Mouse (Mus musculus): ENCODE measurements around the gene Gabrb1. TPM values are rescaled to one million over a fixed set of nuclear protein-coding genes. Genes with fewer than 3 reads are reported as not detected.

Gene Gabrb1
- polyA plus RNA-seq, 1 experiment from 2014 or later = 0.20 TPM

GRCm38 (mm10) chr5:71658115-71658497 lies 193 bp downstream of the Gabrb1 start, which contains the start of gene Gabra4:
Gene Gabra4, minus strand, starts transcription at chr5:71658308.
- ATAC-seq (ENCODE audit: low read depth) = peak; percentile 66
- H3K4me1 ChIP-seq (replicated peaks; ENCODE audit: control insufficient read depth, insufficient read depth, low read length) = no peaks in the 10 kb centered on the region
- H3K9me3 ChIP-seq (ENCODE audit: control insufficient read depth, low read length) = no peaks in the 10 kb centered on the region
- H3K27me3 ChIP-seq (ENCODE audit: control insufficient read depth, insufficient read depth, low read depth, low read length) = peaks cover 17% of the 10 kb centered on the region
- H3K9ac ChIP-seq (ENCODE audit: low read length) = peak within 1 kb of the TSS; percentile 38
- H3K4me3 ChIP-seq (ENCODE audit: low read length) = peak within 1 kb of the TSS; percentile 60
- 1% methylated on average over 15 of the region's 15 CpGs for WGBS
- no peak within 1 kb of the TSS; the same call in 1 of the 2 replicates for H3K27ac ChIP-seq (ENCODE audit: low read length)
- H3K36me3 ChIP-seq (ENCODE audit: control insufficient read depth, insufficient read depth, low read length) = no peaks in the 10 kb centered on the region
- H3K4me2 ChIP-seq (ENCODE audit: low read depth, low read length) = peak within 1 kb of the TSS; percentile 97

- Histone ChIP-seq H3K4me3 (ENCODE audit: low read length) (no peak overlapping the region), H3K27ac (ENCODE audit: low read length) (no peak overlapping the region), H3K9me3 (ENCODE audit: control insufficient read depth, low read length) (no peaks in the 10 kb centered on the region), H3K4me1 (replicated peaks; ENCODE audit: control insufficient read depth, insufficient read depth, low read length) (no peaks in the 10 kb centered on the region), H3K4me2 (ENCODE audit: low read depth, low read length) (no peak overlapping the region), H3K9ac (ENCODE audit: low read length) (no peak overlapping the region), H3K27me3 (ENCODE audit: control insufficient read depth, insufficient read depth, low read depth, low read length) (no peaks in the 10 kb centered on the region), H3K36me3 (ENCODE audit: control insufficient read depth, insufficient read depth, low read length) (no peaks in the 10 kb centered on the region)
- 41% methylated on average over 4 of the region's 4 CpGs for WGBS
- ATAC-seq (ENCODE audit: low read depth) = no peak
Measured at GRCm38 (mm10) chr5:71665593-71665992, 7.7 kb downstream of the Gabrb1 start.

DNA sequence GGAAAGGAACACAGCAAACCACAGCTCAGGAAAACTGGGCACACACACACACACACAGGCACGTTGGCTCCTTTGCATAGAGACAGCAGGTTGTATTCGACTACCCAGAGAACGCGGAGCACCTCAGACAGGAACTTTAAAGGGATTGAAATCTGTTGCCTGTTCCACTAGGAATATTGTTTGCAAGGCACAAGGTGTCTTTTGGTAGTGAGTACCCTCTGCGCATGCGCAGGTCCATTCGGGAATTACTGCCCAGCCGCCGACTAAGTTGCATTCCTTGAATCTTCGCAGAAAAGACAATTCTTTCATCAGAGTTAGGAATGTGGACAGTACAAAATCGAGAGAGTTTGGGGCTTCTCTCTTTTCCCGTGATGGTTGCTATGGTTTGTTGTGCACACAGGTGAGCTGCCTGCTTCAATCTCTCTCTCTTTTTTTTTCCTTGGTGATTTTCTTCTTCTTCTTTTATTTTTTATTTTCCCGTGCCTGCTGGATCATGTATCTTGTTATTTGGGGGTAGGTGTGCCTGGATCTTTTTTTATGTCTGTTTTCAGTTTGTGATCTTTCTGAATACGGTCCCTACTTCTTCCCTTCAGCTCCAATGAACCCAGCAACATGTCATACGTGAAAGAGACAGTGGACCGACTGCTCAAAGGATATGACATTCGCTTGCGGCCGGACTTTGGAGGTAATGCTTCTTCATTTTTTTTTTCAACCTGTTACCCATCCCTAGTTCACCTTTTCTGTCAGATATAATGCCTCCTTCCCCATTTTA lies 42.0 kb downstream of the Gabrb1 start:
- Histone ChIP-seq H3K4me2 (ENCODE audit: low read depth, low read length) (peak overlapping the region; percentile 80), H3K4me1 (replicated peaks; ENCODE audit: control insufficient read depth, insufficient read depth, low read length) (peaks cover 5% of the 10 kb centered on the region; the same call in 1 of the 2 replicates), H3K36me3 (ENCODE audit: control insufficient read depth, insufficient read depth, low read length) (no peaks in the 10 kb centered on the region), H3K9me3 (ENCODE audit: control insufficient read depth, low read length) (no peaks in the 10 kb centered on the region), H3K27ac (ENCODE audit: low read length) (no peak overlapping the region), H3K4me3 (ENCODE audit: low read length) (peak overlapping the region; percentile 54), H3K9ac (ENCODE audit: low read length) (no peak overlapping the region), H3K27me3 (ENCODE audit: control insufficient read depth, insufficient read depth, low read depth, low read length) (peaks cover 12% of the 10 kb centered on the region)
- ATAC-seq (ENCODE audit: low read depth) = no peak
- WGBS = 1% methylated on average over 19 of the region's 19 CpGs

- Histone ChIP-seq H3K4me3 (ENCODE audit: low read length) (peak overlapping the region; percentile 54), H3K9me3 (ENCODE audit: control insufficient read depth, low read length) (no peaks in the 10 kb centered on the region), H3K27me3 (ENCODE audit: control insufficient read depth, insufficient read depth, low read depth, low read length) (peaks cover 12% of the 10 kb centered on the region), H3K4me1 (replicated peaks; ENCODE audit: control insufficient read depth, insufficient read depth, low read length) (peaks cover 5% of the 10 kb centered on the region; the same call in 1 of the 2 replicates), H3K4me2 (ENCODE audit: low read depth, low read length) (peak overlapping the region; percentile 80), H3K27ac (ENCODE audit: low read length) (no peak overlapping the region), H3K9ac (ENCODE audit: low read length) (peak overlapping the region; percentile 57), H3K36me3 (ENCODE audit: control insufficient read depth, insufficient read depth, low read length) (no peaks in the 10 kb centered on the region)
- under 1% methylated on average over 46 of the region's 46 CpGs for WGBS
- ATAC-seq (ENCODE audit: low read depth) = peak; percentile 92
Measured at GRCm38 (mm10) chr5:71700468-71701272, 42.8 kb downstream of the Gabrb1 start.

DNA sequence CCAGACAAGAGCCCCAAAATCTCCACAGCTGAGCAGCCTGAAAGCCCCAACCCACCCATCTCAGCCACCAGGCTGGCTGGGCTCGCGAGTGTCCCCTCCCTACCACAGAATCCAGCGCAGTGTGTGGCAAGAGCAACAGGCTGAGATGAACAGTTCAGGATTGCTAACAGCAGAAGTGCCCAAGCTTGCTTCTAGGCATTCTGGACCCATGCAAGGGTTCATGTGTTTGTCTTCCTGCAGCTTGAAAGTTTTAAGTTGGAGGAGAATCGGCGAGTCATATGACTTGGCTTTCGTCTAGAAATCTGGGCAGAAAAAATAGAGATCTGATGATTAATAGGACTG lies 43.3 kb downstream of the Gabrb1 start:
- 0% methylated on average over 6 of the region's 6 CpGs for WGBS
- H3K36me3 ChIP-seq (ENCODE audit: control insufficient read depth, insufficient read depth, low read length) = no peaks in the 10 kb centered on the region
- H3K4me1 ChIP-seq (replicated peaks; ENCODE audit: control insufficient read depth, insufficient read depth, low read length) = peaks cover 5% of the 10 kb centered on the region; the same call in 1 of the 2 replicates
- H3K27ac ChIP-seq (ENCODE audit: low read length) = no peak overlapping the region
- peak; percentile 68 for ATAC-seq (ENCODE audit: low read depth)
- H3K9me3 ChIP-seq (ENCODE audit: control insufficient read depth, low read length) = no peaks in the 10 kb centered on the region
- H3K4me3 ChIP-seq (ENCODE audit: low read length) = peak overlapping the region; percentile 54
- H3K4me2 ChIP-seq (ENCODE audit: low read depth, low read length) = peak overlapping the region; percentile 80
- H3K9ac ChIP-seq (ENCODE audit: low read length) = peak overlapping the region; percentile 57
- H3K27me3 ChIP-seq (ENCODE audit: control insufficient read depth, insufficient read depth, low read depth, low read length) = peaks cover 12% of the 10 kb centered on the region

DNA sequence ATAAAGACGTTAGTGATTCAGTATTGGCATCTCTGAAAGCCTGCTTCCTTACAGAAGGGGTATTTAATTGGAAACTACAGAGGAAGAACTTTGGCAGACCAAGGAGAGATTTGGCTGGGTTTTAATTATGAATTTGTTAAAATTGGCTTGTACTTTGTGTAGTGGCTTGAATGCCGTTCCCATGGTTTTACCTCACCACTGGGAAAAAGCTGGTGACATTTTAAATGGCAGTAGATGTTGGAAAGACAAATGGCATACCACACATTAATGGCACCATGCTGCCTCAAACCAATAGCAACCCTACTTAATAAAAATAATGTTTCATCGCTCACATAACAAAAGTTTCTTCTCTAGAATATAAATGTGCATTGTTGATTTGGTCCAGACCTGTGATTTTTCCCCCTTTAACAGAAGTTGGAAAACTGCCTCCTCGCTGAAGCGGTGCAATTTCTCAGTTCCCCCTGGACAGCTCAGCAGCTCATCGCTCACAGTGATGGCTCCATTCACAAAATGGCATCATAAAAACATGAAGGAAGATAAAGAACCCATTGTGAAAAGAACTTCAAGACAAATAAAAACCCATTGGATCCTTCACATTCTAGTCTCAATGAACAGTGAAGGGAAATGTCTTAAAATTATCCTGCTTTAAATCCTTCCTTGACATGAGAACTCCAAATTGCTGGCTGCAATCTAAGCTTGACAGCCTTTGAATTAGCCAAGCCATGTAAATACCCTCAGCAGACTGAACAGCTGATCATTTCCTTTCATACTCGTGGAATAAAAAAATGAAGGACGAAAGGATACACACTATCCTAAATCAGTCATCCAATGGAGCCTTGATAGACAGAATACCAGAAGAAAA lies 75.2 kb downstream of the Gabrb1 start:
- Histone ChIP-seq H3K27me3 (ENCODE audit: control insufficient read depth, insufficient read depth, low read depth, low read length) (no peaks in the 10 kb centered on the region), H3K9ac (ENCODE audit: low read length) (no peak overlapping the region), H3K9me3 (ENCODE audit: control insufficient read depth, low read length) (no peaks in the 10 kb centered on the region), H3K4me2 (ENCODE audit: low read depth, low read length) (no peak overlapping the region), H3K27ac (ENCODE audit: low read length) (no peak overlapping the region), H3K4me1 (replicated peaks; ENCODE audit: control insufficient read depth, insufficient read depth, low read length) (no peaks in the 10 kb centered on the region), H3K4me3 (ENCODE audit: low read length) (no peak overlapping the region), H3K36me3 (ENCODE audit: control insufficient read depth, insufficient read depth, low read length) (no peaks in the 10 kb centered on the region)
- no peak for ATAC-seq (ENCODE audit: low read depth)
- whole genome bisulfite sequencing = 79% methylated on average over 8 of the region's 8 CpGs

GRCm38 (mm10) chr5:71747411-71747810 lies 89.5 kb downstream of the Gabrb1 start:
- no peaks in the 10 kb centered on the region for H3K9me3 ChIP-seq (ENCODE audit: control insufficient read depth, low read length)
- 77% methylated on average over 2 of the region's 2 CpGs for WGBS
- H3K4me3 ChIP-seq (ENCODE audit: low read length) = no peak overlapping the region
- H3K27me3 ChIP-seq (ENCODE audit: control insufficient read depth, insufficient read depth, low read depth, low read length) = no peaks in the 10 kb centered on the region
- no peak overlapping the region for H3K4me2 ChIP-seq (ENCODE audit: low read depth, low read length)
- H3K4me1 ChIP-seq (replicated peaks; ENCODE audit: control insufficient read depth, insufficient read depth, low read length) = no peaks in the 10 kb centered on the region
- no peak overlapping the region for H3K9ac ChIP-seq (ENCODE audit: low read length)
- H3K36me3 ChIP-seq (ENCODE audit: control insufficient read depth, insufficient read depth, low read length) = no peaks in the 10 kb centered on the region
- ATAC-seq (ENCODE audit: low read depth) = no peak
- no peak overlapping the region for H3K27ac ChIP-seq (ENCODE audit: low read length)

DNA sequence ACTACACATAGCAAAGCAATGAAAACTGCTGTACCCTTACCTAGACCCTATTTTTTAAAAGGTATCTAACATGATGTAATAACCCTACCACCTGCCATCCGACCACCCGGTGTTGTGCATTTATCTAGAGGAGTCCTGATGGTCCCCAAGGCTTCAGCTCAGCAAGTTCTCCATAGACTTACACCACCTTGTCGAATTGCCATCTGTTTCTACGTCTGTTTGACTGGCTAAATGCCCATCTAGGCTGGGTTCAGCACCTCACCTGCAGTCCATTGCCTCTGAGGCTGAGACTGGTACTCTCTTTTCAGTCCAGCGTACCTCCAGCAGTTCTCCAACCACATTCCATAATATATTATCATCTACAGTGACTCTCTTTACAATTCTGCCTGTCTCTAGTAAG lies 96.1 kb downstream of the Gabrb1 start:
- Histone ChIP-seq H3K36me3 (ENCODE audit: control insufficient read depth, insufficient read depth, low read length) (no peaks in the 10 kb centered on the region), H3K4me2 (ENCODE audit: low read depth, low read length) (no peak overlapping the region), H3K4me3 (ENCODE audit: low read length) (no peak overlapping the region), H3K9me3 (ENCODE audit: control insufficient read depth, low read length) (no peaks in the 10 kb centered on the region), H3K4me1 (replicated peaks; ENCODE audit: control insufficient read depth, insufficient read depth, low read length) (no peaks in the 10 kb centered on the region), H3K27me3 (ENCODE audit: control insufficient read depth, insufficient read depth, low read depth, low read length) (no peaks in the 10 kb centered on the region), H3K27ac (ENCODE audit: low read length) (no peak overlapping the region), H3K9ac (ENCODE audit: low read length) (no peak overlapping the region)
- no peak for ATAC-seq (ENCODE audit: low read depth)
- 74% methylated on average over 5 of the region's 5 CpGs for WGBS

DNA sequence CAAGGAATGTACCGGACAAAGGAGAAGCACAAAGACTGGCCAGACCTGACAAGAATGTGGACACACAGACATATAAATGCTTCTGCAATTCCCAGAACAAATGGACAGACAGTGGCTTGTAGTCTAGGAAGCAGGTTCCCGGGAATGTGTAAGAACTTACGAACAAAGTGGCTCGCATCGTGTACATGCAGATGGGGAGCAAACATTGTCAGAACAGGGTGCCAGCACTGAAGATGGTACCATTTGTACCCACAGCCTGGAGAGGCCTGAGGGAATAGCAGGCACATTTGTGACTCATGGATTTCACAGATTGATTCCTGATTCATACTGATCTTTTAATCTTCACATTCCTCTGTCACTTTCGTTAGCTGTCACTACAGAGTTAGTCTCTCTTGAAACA lies 103.2 kb downstream of the Gabrb1 start:
- H3K27me3 ChIP-seq (ENCODE audit: control insufficient read depth, insufficient read depth, low read depth, low read length) = no peaks in the 10 kb centered on the region
- no peak for ATAC-seq (ENCODE audit: low read depth)

More for the DNA sequence above, 103.2 kb downstream of the Gabrb1 start:
- Histone ChIP-seq H3K4me2 (ENCODE audit: low read depth, low read length) (no peak overlapping the region), H3K4me1 (replicated peaks; ENCODE audit: control insufficient read depth, insufficient read depth, low read length) (no peaks in the 10 kb centered on the region), H3K9ac (ENCODE audit: low read length) (no peak overlapping the region), H3K27ac (ENCODE audit: low read length) (no peak overlapping the region), H3K36me3 (ENCODE audit: control insufficient read depth, insufficient read depth, low read length) (no peaks in the 10 kb centered on the region), H3K9me3 (ENCODE audit: control insufficient read depth, low read length) (no peaks in the 10 kb centered on the region), H3K4me3 (ENCODE audit: low read length) (no peak overlapping the region)
- WGBS = 81% methylated on average over 6 of the region's 6 CpGs

Measured in lung, embryonic 16.5 days (tissue).